Mouse (Mus musculus): Measurements from ENCODE around the gene Defb28. TPM values are rescaled to one million over a fixed set of nuclear protein-coding genes. Genes with fewer than 3 reads are reported as not detected.

Defb28 gene
- polyA plus RNA-seq, 1 experiment: not detected

DNA sequence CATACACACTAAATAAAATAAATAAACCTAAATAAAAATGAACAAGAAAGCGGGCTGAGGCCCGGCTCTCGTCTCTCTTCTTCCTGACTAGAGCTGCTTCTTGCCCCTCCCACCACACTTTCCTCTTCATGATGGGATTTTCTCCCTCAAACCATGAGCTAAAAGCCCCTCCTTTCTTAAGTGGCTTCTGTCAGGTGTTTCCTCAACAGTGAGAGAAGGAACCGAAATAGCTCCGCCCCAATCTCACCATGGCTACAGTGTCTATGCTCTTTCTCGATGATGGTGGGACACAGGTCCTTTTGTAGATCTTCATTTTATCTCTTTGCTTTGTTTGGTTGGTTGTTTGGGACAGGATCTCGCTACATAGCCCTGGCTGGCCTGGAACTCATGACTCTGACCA, 38.6 kb downstream of the Defb28 start:
- no peak for DNase-seq (ENCODE audit: low spot score)

DNA sequence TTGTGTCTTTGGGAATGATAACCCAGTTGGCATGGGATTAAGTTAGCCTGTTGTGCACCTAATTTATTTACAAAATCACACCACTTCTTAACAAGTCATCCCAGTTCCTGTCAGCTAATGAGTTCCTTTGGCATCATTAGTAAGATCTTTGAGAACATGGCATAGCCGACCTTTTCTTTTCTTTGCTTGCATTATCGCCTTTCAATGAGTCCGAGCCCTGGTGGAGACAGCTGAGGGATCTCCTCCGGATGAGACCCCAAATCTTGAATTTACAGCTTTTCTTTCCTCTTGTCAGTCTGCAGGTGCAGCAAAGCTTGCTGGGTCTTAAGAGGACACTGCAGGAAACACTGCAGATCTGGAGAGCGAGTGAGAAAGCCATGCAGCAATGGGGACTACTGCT, 51.0 kb downstream of the Defb28 start, which contains the start of gene Gm17416:
Gene Gm17416, plus strand, starts transcription at position 301 of the 400 bp plus-strand sequence.
- DNase-seq (ENCODE audit: low spot score): no peak

DNA sequence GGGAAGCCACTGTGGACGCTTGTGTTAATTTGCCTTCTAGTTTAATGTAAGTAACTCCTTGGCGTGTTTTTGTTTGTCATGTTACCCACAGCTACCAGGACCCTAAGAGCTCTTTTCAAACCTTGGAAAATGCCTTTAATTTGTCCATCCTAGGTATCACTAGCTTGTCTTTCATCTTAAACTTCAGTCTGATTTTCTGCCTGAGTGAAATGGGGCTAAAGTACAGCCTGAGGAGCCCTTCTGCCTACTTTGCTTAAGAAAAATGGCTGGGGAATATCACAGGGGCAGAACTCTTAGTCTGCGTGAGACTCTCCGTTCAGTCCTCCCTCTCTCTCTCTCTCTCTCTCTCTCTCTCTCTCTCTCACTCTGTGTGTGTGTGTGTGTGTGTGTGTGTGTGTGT, 51.8 kb downstream of the Defb28 start:
- DNase-seq (ENCODE audit: low spot score): no peak

DNA sequence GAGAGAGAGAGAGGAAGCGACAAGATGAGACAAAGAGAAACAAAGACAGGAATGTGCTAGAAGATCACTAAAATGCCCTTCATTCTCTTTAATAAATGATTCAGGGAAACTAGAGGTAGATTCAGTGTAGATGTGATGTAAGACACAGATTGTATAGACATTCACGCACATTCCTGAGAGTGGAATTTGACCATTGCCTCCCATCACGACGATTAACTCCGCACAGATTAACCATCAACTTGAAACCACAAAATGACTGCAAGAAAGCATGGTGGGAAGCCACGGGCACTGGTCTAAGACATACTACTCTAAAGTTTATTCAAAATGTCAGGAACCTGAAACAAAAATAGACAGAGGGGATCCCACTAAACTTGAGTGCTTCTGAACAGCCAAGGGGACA, 52.3 kb downstream of the Defb28 start:
- no peak for DNase-seq (ENCODE audit: low spot score)

Other genes starting within 250 kb of the Defb28 start
- 42.0 and 44.4 TPM in 2 replicates for gene Tbc1d20, start 224.4 kb upstream of the Defb28 start, polyA plus RNA-seq (2012; rRNA removed)
- 110 and 132 TPM in 2 replicates for gene Rbck1, start 185.6 kb upstream of the Defb28 start, polyA plus RNA-seq (2012; rRNA removed)
- gene Trib3, start 174.2 kb upstream of the Defb28 start, polyA plus RNA-seq (2012; rRNA removed): 2.4 and 2.9 TPM in 2 replicates
- gene Nrsn2, start 141.6 kb upstream of the Defb28 start, polyA plus RNA-seq (2012; rRNA removed): not detected in 2 replicates
- 8.6 and 12.6 TPM in 2 replicates for gene Sox12, start 120.2 kb upstream of the Defb28 start, polyA plus RNA-seq (2012; rRNA removed)
- gene Zcchc3, start 103.2 kb upstream of the Defb28 start, polyA plus RNA-seq (2012; rRNA removed): 8.7 and 9.7 TPM in 2 replicates
- 0.40 and 0.45 TPM in 2 replicates for gene 6820408C15Rik, start 102.7 kb upstream of the Defb28 start, polyA plus RNA-seq (2012; rRNA removed)
- not detected in 2 replicates for gene Defb23, start 53.6 kb upstream of the Defb28 start, polyA plus RNA-seq (2012; rRNA removed)
- gene Defb20, start 41.2 kb upstream of the Defb28 start, polyA plus RNA-seq (2012; rRNA removed): not detected in 2 replicates
- gene Defb22, start 28.1 kb upstream of the Defb28 start, polyA plus RNA-seq (2012; rRNA removed): not detected in 2 replicates
- not detected in 2 replicates for gene Defb26, start 6.6 kb upstream of the Defb28 start, polyA plus RNA-seq (2012; rRNA removed)
- gene Defb29, start 21.8 kb downstream of the Defb28 start, polyA plus RNA-seq (2012; rRNA removed): not detected in 2 replicates
- not detected in 2 replicates for gene Gm17416, start 51.1 kb downstream of the Defb28 start, polyA plus RNA-seq (2012; rRNA removed)
- gene Defb21, start 54.5 kb downstream of the Defb28 start, polyA plus RNA-seq (2012; rRNA removed): not detected in 2 replicates
- gene Defb19, start 62.1 kb downstream of the Defb28 start, polyA plus RNA-seq (2012; rRNA removed): not detected in 2 replicates
- gene Defb45, start 81.1 kb downstream of the Defb28 start, polyA plus RNA-seq (2012; rRNA removed): 0.21 TPM in 1 of 2 replicates, not detected in the other
- not detected in 2 replicates for gene Defb36, start 86.1 kb downstream of the Defb28 start, polyA plus RNA-seq (2012; rRNA removed)
- gene Defb25, start 104.8 kb downstream of the Defb28 start, polyA plus RNA-seq (2012; rRNA removed): 0.78 and 0.95 TPM in 2 replicates
- gene Rem1, start 108.7 kb downstream of the Defb28 start, polyA plus RNA-seq (2012; rRNA removed): 9.4 and 11.7 TPM in 2 replicates
- 64.3 and 67.2 TPM in 2 replicates for gene H13, start 151.2 kb downstream of the Defb28 start, polyA plus RNA-seq (2012; rRNA removed)
- 17.1 and 17.8 TPM in 2 replicates for gene Mcts2, start 168.8 kb downstream of the Defb28 start, polyA plus RNA-seq (2012; rRNA removed)
- 416 and 633 TPM in 2 replicates for gene Id1, start 218.0 kb downstream of the Defb28 start, polyA plus RNA-seq (2012; rRNA removed)
- gene Cox4i2, start 235.9 kb downstream of the Defb28 start, polyA plus RNA-seq (2012; rRNA removed): 9.6 and 10.0 TPM in 2 replicates